Mouse (Mus musculus): ENCODE measurements around the gene C87414. TPM values are rescaled to one million over a fixed set of nuclear protein-coding genes. Genes with fewer than 3 reads are reported as not detected.

C87414 gene
- not detected for polyA plus RNA-seq (2012; fragmentation: generic; extraction: Trizol)

GRCm38 (mm10) chr5:93671451-93671850, at the start of gene C87414:
TSS of gene C87414 (minus strand) at chr5:93671551.

Other genes with a start within 250 kb of the C87414 start
- not detected for gene Gm16427, start 131.4 kb downstream of the C87414 start, polyA plus RNA-seq (2012; fragmentation: generic; extraction: Trizol)
- not detected for gene Gm7792, start 172.2 kb upstream of the C87414 start, polyA plus RNA-seq (2012; fragmentation: generic; extraction: Trizol)